Mouse (Mus musculus) CH12.LX (cell line): Measurements from ENCODE around the gene Ppil6. TPM values are rescaled to one million over a fixed set of nuclear protein-coding genes. Genes with fewer than 3 reads are reported as not detected.

Experiments used
- DNase-seq: peaks from one replicate; pipeline ENCODE4 v3.0.0-alpha.2; 2013; ENCODE audit errors: extremely low read depth
- H3K27ac ChIP-seq: 2 replicates; pipeline ENCODE4 v1.5.1; 2012; ENCODE audit warnings: low read depth, mild to moderate bottlenecking, control low read depth, moderate library complexity; ENCODE audit not compliant: insufficient read depth
- H3K27me3 ChIP-seq: replicated peaks from 2 replicates; pipeline ENCODE3; 2012; ENCODE audit warnings: inconsistent platforms
- H3K36me3 ChIP-seq, 2 experiments: replicated peaks in 1 of 2; 2 replicates each; pipeline versions ENCODE3 to v1.6.1; 2012; ENCODE audit warnings: inconsistent platforms in 1 of 2, low read length in 1 of 2, mild to moderate bottlenecking in 1 of 2, mixed read lengths in 1 of 2, moderate library complexity in 1 of 2; ENCODE audit not compliant: control insufficient read depth in 1 of 2, insufficient read depth in 1 of 2
- H3K4me1 ChIP-seq, 2 experiments: 2 replicates each; pipeline ENCODE4 v1.6.1; 2012; ENCODE audit warnings: inconsistent platforms in 1 of 2, moderate library complexity in 1 of 2; ENCODE audit not compliant: insufficient read depth in 2 of 2, control insufficient read depth in 1 of 2
- H3K4me2 ChIP-seq: 2 replicates; pipeline ENCODE4 v1.6.1; 2012; ENCODE audit warnings: low read depth, mild to moderate bottlenecking, control low read depth; ENCODE audit not compliant: poor library complexity, insufficient read depth, severe bottlenecking
- H3K4me3 ChIP-seq, 3 experiments: fragments of 150-350 bp in 1 of 3; sonication (generic) in 1 of 3; replicated peaks in 1 of 3; 2 replicates each; pipeline versions ENCODE3 to v1.5.1; 2011 to 2012; ENCODE audit warnings: low read depth in 2 of 3, low read length in 2 of 3, mild to moderate bottlenecking in 2 of 3, moderate library complexity in 2 of 3, control low read depth in 1 of 3, improper control_type of control experiment in 1 of 3, inconsistent platforms in 1 of 3, mixed read lengths in 1 of 3; ENCODE audit not compliant: poor library complexity in 1 of 3
- H3K79me2 ChIP-seq: replicated peaks from 2 replicates; pipeline ENCODE4 v1.6.1; 2012; ENCODE audit warnings: mild to moderate bottlenecking, moderate library complexity; ENCODE audit not compliant: control insufficient read depth, poor library complexity, insufficient read depth, severe bottlenecking; ENCODE audit errors: extremely low read depth
- H3K9ac ChIP-seq: 2 replicates; pipeline ENCODE4 v1.6.1; 2012; ENCODE audit warnings: low read depth, mild to moderate bottlenecking, control low read depth, moderate library complexity; ENCODE audit not compliant: insufficient read depth
- H3K9me3 ChIP-seq: replicated peaks from 2 replicates; pipeline ENCODE3; 2012; ENCODE audit warnings: low read length, inconsistent platforms, mixed read lengths
- BHLHE40 ChIP-seq: IDR thresholded peaks from 2 replicates; pipeline ENCODE4 v1.6.1; 2011; ENCODE audit warnings: mild to moderate bottlenecking, low read depth, low read length, improper control_type of control experiment
- CHD1 ChIP-seq: IDR thresholded peaks from 2 replicates; pipeline ENCODE4 v1.6.1; 2012; ENCODE audit warnings: low read depth, low read length, improper control_type of control experiment, inconsistent platforms
- CHD2 ChIP-seq: IDR thresholded peaks from 2 replicates; pipeline ENCODE4 v1.6.1; 2011; ENCODE audit warnings: low read length, improper control_type of control experiment
- CTCF ChIP-seq, 2 experiments: IDR thresholded peaks in 1 of 2; conservative IDR thresholded peaks in 1 of 2; 2 replicates each; pipeline ENCODE4 v1.5.1; 2011 to 2012; ENCODE audit warnings: low read depth in 2 of 2, low read length in 2 of 2, improper control_type of control experiment in 1 of 2, inconsistent platforms in 1 of 2, mild to moderate bottlenecking in 1 of 2, moderate library complexity in 1 of 2
- E2F4 ChIP-seq: IDR thresholded peaks from 2 replicates; pipeline ENCODE4 v1.6.1; 2011; ENCODE audit warnings: low read depth, low read length, improper control_type of control experiment; ENCODE audit not compliant: insufficient replicate concordance
- ELF1 ChIP-seq: IDR thresholded peaks from 2 replicates; pipeline ENCODE4 v1.6.1; 2014; ENCODE audit warnings: low read depth, mild to moderate bottlenecking, inconsistent platforms, low read length, improper control_type of control experiment
- EP300 ChIP-seq: IDR thresholded peaks from 2 replicates; pipeline ENCODE4 v1.6.1; 2011; ENCODE audit warnings: low read length, improper control_type of control experiment
- ETS1 ChIP-seq: conservative IDR thresholded peaks from 2 replicates; pipeline ENCODE4 v1.6.1; 2012; ENCODE audit warnings: low read depth, mild to moderate bottlenecking, inconsistent platforms, low read length, improper control_type of control experiment, moderate library complexity
- GABPA ChIP-seq: IDR thresholded peaks from 2 replicates; pipeline ENCODE4 v1.6.1; 2012; ENCODE audit warnings: low read depth, low read length, improper control_type of control experiment, inconsistent platforms; ENCODE audit not compliant: insufficient replicate concordance
- HCFC1 ChIP-seq: IDR thresholded peaks from 2 replicates; pipeline ENCODE4 v1.6.1; 2012; ENCODE audit warnings: low read depth, mild to moderate bottlenecking, inconsistent platforms, low read length, improper control_type of control experiment
- IRF4 ChIP-seq: IDR thresholded peaks from 2 replicates; pipeline ENCODE4 v1.6.1; 2014; ENCODE audit warnings: low read depth, mild to moderate bottlenecking, inconsistent platforms, low read length, improper control_type of control experiment
- JUN ChIP-seq: IDR thresholded peaks from 2 replicates; pipeline ENCODE4 v1.6.1; 2011; ENCODE audit warnings: low read depth, mild to moderate bottlenecking, low read length, improper control_type of control experiment, moderate library complexity; ENCODE audit not compliant: insufficient read depth
- JUND ChIP-seq: conservative IDR thresholded peaks from 2 replicates; pipeline ENCODE4 v1.6.1; 2011; ENCODE audit warnings: low read depth, low read length, improper control_type of control experiment
- KAT2A ChIP-seq: IDR thresholded peaks from 2 replicates; pipeline ENCODE4 v1.6.1; 2012; ENCODE audit warnings: low read length, improper control_type of control experiment, inconsistent platforms; ENCODE audit not compliant: insufficient replicate concordance
- MAFK ChIP-seq: IDR thresholded peaks from 2 replicates; pipeline ENCODE4 v1.6.1; 2011; ENCODE audit warnings: low read length, improper control_type of control experiment; ENCODE audit not compliant: insufficient replicate concordance
- MAX ChIP-seq: IDR thresholded peaks from 2 replicates; pipeline ENCODE4 v1.6.1; 2011; ENCODE audit warnings: low read length, improper control_type of control experiment
- MEF2A ChIP-seq: IDR thresholded peaks from 2 replicates; pipeline ENCODE4 v1.6.1; 2014; ENCODE audit warnings: low read depth, mild to moderate bottlenecking, inconsistent platforms, low read length, improper control_type of control experiment, borderline replicate concordance
- NRF1 ChIP-seq: IDR thresholded peaks from 2 replicates; pipeline ENCODE4 v1.6.1; 2014; ENCODE audit warnings: low read depth, mild to moderate bottlenecking, inconsistent platforms, low read length, improper control_type of control experiment, moderate library complexity
- PAX5 ChIP-seq: IDR thresholded peaks from 2 replicates; pipeline ENCODE4 v1.6.1; 2012; ENCODE audit warnings: low read length, inconsistent platforms, mixed read lengths
- POLR2AphosphoS2 ChIP-seq: IDR thresholded peaks from 2 replicates; pipeline ENCODE4 v1.6.1; 2011; ENCODE audit warnings: low read depth, low read length, improper control_type of control experiment
- RCOR1 ChIP-seq: conservative IDR thresholded peaks from 2 replicates; pipeline ENCODE4 v1.6.1; 2012; ENCODE audit warnings: low read depth, mild to moderate bottlenecking, inconsistent platforms, low read length, improper control_type of control experiment
- SIN3A ChIP-seq: IDR thresholded peaks from 2 replicates; pipeline ENCODE4 v1.6.1; 2012; ENCODE audit warnings: low read length, improper control_type of control experiment, inconsistent platforms
- SMC3 ChIP-seq: IDR thresholded peaks from 2 replicates; pipeline ENCODE4 v1.6.1; 2011; ENCODE audit warnings: low read depth, low read length, improper control_type of control experiment
- TCF12 ChIP-seq: IDR thresholded peaks from 2 replicates; pipeline ENCODE4 v1.6.1; 2014; ENCODE audit warnings: low read depth, mild to moderate bottlenecking, inconsistent platforms, low read length, improper control_type of control experiment
- USF1 ChIP-seq: IDR thresholded peaks from 2 replicates; pipeline ENCODE4 v1.6.1; 2014; ENCODE audit warnings: low read depth, mild to moderate bottlenecking, inconsistent platforms, low read length, improper control_type of control experiment
- USF2 ChIP-seq: conservative IDR thresholded peaks from 2 replicates; pipeline ENCODE4 v1.6.1; 2011; ENCODE audit warnings: low read depth, low read length, improper control_type of control experiment
- ZC3H11A ChIP-seq: IDR thresholded peaks from 2 replicates; pipeline ENCODE4 v1.6.1; 2012; ENCODE audit warnings: low read depth, mild to moderate bottlenecking, inconsistent platforms, low read length, improper control_type of control experiment
- ZKSCAN1 ChIP-seq: IDR thresholded peaks from 2 replicates; pipeline ENCODE4 v1.6.1; 2012; ENCODE audit warnings: low read depth, inconsistent platforms, low read length, improper control_type of control experiment, borderline replicate concordance
- ZMIZ1 ChIP-seq: IDR thresholded peaks from 2 replicates; pipeline ENCODE4 v1.6.1; 2012; ENCODE audit warnings: low read depth, mild to moderate bottlenecking, inconsistent platforms, low read length, improper control_type of control experiment
- ZNF384 ChIP-seq: IDR thresholded peaks from 2 replicates; pipeline ENCODE4 v1.6.1; 2012; ENCODE audit warnings: low read depth, low read length, improper control_type of control experiment, inconsistent platforms
- dilution Hi-C: fragments of 300-500 bp; cut with MboI; formaldehyde crosslinking; loops from 2 replicates; pipeline ENCODE4 v1.14.3; 2020; ENCODE audit warnings: low sequenced_read_pairs; ENCODE audit not compliant: extremely low pct_unique_long_range_greater_than_20kb, extremely low pct_ligation_motif_present
- in situ Hi-C: fragments of 300-500 bp; cut with MboI; formaldehyde crosslinking; loops from 3 replicates; pipeline ENCODE4 v1.14.3; 2019; ENCODE audit warnings: low sequenced_read_pairs, low pct_ligation_motif_present, low pct_unique_long_range_greater_than_20kb, mixed read lengths
- polyA plus RNA-seq: library from polyadenylated mRNA; unstranded; fragments of >175 nt; gene quantifications from 2 replicates; pipeline ENCODE4 v1.2.1, GENCODE M21; 2012; ENCODE audit warnings: low read depth; ENCODE audit not compliant: insufficient read length
- total RNA-seq, 2 experiments: library from RNA; depleted of rRNA; stranded (reverse); fragments of 300-350 nt in 1 of 2; fragments of >200 nt in 1 of 2; gene quantifications; 2 replicates each; pipeline ENCODE4 v1.2.3; 2012 to 2014

Gene Ppil6
- total and polyA plus RNA-seq, 3 experiments, result not detected

DNA sequence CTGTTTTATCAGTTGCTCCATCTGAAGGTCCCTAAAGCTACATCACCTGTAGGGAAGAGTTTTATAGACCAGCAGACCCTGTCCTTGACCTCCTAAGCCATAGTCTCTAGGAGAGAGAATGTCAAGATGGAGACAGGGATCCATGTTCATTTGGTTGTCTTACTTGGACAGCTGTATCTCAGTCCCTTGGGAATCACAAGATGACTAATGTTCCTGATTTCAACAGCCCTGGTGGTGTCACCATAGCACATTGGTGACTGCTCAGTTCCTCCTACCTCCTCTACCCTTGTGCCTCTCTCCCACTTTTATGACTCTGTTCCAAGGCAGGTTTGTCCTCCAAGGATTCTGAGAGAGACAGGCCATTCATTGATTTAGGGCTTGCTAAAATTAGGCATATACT is 24.7 kb downstream of the Ppil6 start:
- no peak overlapping the region for H3K4me3 ChIP-seq
- no peaks in the 10 kb centered on the region for H3K9me3 ChIP-seq
- no peak overlapping the region for H3K9ac ChIP-seq
- no peaks in the 10 kb centered on the region for H3K27me3 ChIP-seq
- peak; percentile 74 for DNase-seq
- no peak overlapping the region for H3K4me2 ChIP-seq
- H3K79me2 ChIP-seq, result 0 out of 2 replicates have a peak, but pooled peaks cover 5% of the 10 kb centered on the region
- in situ Hi-C loops (loop anchor here (5.0 to 25.0 kb wide), 4 partner anchors 167 to 782 kb away; partner anchors contain the start of genes Cep57l1 and Sesn1), dilution Hi-C loops (no loop called here)
- no peaks in the 10 kb centered on the region for H3K36me3 ChIP-seq
- TF ChIP-seq EP300, result peak; percentile 66
- no peak for TF ChIP-seq KAT2A
- TF ChIP-seq BHLHE40, result peak; percentile 9; the same call in 1 of the 2 replicates
- TF ChIP-seq JUN, result peak; percentile 51; the same call in 1 of the 2 replicates
- peak; percentile 33; the same call in 1 of the 2 replicates for TF ChIP-seq JUND
- peak; percentile 68; the same call in 1 of the 2 replicates for TF ChIP-seq IRF4
- peak; percentile 56 for TF ChIP-seq ETS1
- no peak for TF ChIP-seq SIN3A
- peak in 1 of 2 experiments; percentile 9; a peak in 1 of 4 replicates for TF ChIP-seq CTCF (conservative IDR thresholded peaks at IDR 0.05 in 1 of 2, IDR thresholded peaks at IDR 0.05 in 1 of 2; ENCODE audit: low read depth in 2 of 2, low read length in 2 of 2)
- TF ChIP-seq MEF2A, result 0 out of 2 replicates have a peak, but pooled peaks have one; percentile 43
- no peak for TF ChIP-seq ZMIZ1
- 0 out of 2 replicates have a peak, but pooled peaks have one; percentile 27 for TF ChIP-seq TCF12
- TF ChIP-seq RCOR1, result no peak
- peaks cover 5 to 25% of the 10 kb centered on the region in 2 experiments for H3K4me1 ChIP-seq
- no peak overlapping the region for H3K27ac ChIP-seq

DNA sequence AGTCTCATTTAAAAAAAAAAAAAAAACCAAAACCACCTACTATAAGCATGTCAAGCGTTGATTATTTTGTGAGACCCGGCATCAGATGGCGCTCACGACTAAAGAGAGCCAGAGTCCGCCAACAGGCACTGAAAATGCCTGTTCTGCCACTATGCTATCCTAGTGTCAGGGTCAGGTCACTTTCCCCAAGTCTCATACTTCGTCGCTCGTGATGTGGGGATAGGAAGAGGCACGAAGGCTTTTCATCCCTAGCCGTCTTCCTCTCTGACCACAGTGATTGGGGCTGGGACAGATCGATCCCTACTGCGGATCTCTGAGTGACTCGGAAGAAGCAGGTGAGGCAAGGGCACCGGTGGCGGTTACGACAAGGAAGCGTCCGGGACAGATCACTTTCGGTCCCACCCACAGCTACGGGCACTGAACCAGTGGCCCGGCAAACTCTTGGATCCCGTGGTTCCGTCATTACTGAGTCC is 28.3 kb downstream of the Ppil6 start:
- in situ Hi-C loops (loop anchor here (5.0 to 25.0 kb wide), 3 partner anchors 164 to 444 kb away; partner anchors contain the start of genes Cep57l1 and Sesn1), dilution Hi-C loops (no loop called here)
- H3K79me2 ChIP-seq, result peaks cover 38% of the 10 kb centered on the region
- TF ChIP-seq PAX5, result no peak
- no peak for TF ChIP-seq CHD1
- TF ChIP-seq E2F4, result 0 out of 2 replicates have a peak, but pooled peaks have one; percentile 9
- no peak for TF ChIP-seq CHD2
- peak; percentile 64 for TF ChIP-seq IRF4
- TF ChIP-seq ZKSCAN1, result 0 out of 2 replicates have a peak, but pooled peaks have one; percentile 42
- TF ChIP-seq ZNF384, result peak; percentile 99
- TF ChIP-seq USF1, result no peak
- 0 out of 2 replicates have a peak, but pooled peaks have one; percentile 66 for TF ChIP-seq MAFK
- TF ChIP-seq MAX, result peak; percentile 29; the same call in 1 of the 2 replicates
- no peak for TF ChIP-seq POLR2AphosphoS2
- TF ChIP-seq GABPA, result no peak
- peak; percentile 97 for TF ChIP-seq ZC3H11A
- peak in 1 of 2 experiments; percentile 98; a peak in 2 of 4 replicates for TF ChIP-seq CTCF (conservative IDR thresholded peaks at IDR 0.05 in 1 of 2, IDR thresholded peaks at IDR 0.05 in 1 of 2; ENCODE audit: low read depth in 2 of 2, low read length in 2 of 2)
- no peak for TF ChIP-seq ETS1
- peak; percentile 41; the same call in 1 of the 2 replicates for TF ChIP-seq HCFC1
- TF ChIP-seq ELF1, result peak; percentile 9; the same call in 1 of the 2 replicates
- TF ChIP-seq SMC3, result peak; percentile 99
- no peak for TF ChIP-seq USF2
- peak; percentile 58; the same call in 1 of the 2 replicates for TF ChIP-seq JUND
- 0 out of 2 replicates have a peak, but pooled peaks have one; percentile 58 for TF ChIP-seq KAT2A
- no peak for TF ChIP-seq NRF1

More for the DNA sequence above, 28.3 kb downstream of the Ppil6 start:
- peaks cover 10 to 42% of the 10 kb centered on the region in 2 experiments for H3K4me1 ChIP-seq
- peak overlapping the region; percentile 36; the same call in 1 of the 2 replicates for H3K9ac ChIP-seq
- H3K9me3 ChIP-seq, result no peaks in the 10 kb centered on the region
- H3K4me3 ChIP-seq, result peak overlapping the region; percentile 62 to 94 (median 91)
- DNase-seq, result peak; percentile 87
- H3K27ac ChIP-seq, result peak overlapping the region; percentile 17
- peaks cover 2 to 11% of the 10 kb centered on the region in 2 experiments for H3K36me3 ChIP-seq
- no peaks in the 10 kb centered on the region for H3K27me3 ChIP-seq
- 0 out of 2 replicates have a peak overlapping the region, but pooled peaks have one; percentile 4 for H3K4me2 ChIP-seq
